8 mouse cellular contexts compared by ENCODE assay signal in genomic region chr5:37289236-37289635, GRCm38 (mm10). TPM values are rescaled to one million over a fixed set of nuclear protein-coding genes. Genes with fewer than 3 reads are reported as not detected.
DNase-seq lines count a peak whose midpoint lies in the region; ATAC-seq and TF ChIP-seq lines count a peak whose summit lies in the region.

No protein-coding gene starts in this region.

- no peaks in the 10 kb centered on the region for H3K9me3 ChIP-seq in forebrain, embryonic 14.5 days (replicated peaks; ENCODE audit: control insufficient read depth, low read length)
- H3K9me3 ChIP-seq in midbrain, postnatal 0 days (ENCODE audit: low read length), result no peaks in the 10 kb centered on the region

- H3K27me3 ChIP-seq in forebrain, embryonic 14.5 days (replicated peaks; ENCODE audit: control insufficient read depth, insufficient read depth, low read length), result no peaks in the 10 kb centered on the region
- H3K27me3 ChIP-seq in midbrain, postnatal 0 days (ENCODE audit: insufficient read depth, low read length), result no peaks in the 10 kb centered on the region

- H3K27ac ChIP-seq in forebrain, embryonic 14.5 days (ENCODE audit: low read depth, low read length), result no peak overlapping the region
- H3K27ac ChIP-seq in midbrain, postnatal 0 days (ENCODE audit: low read depth, low read length), result 0 out of 2 replicates have a peak overlapping the region, but pooled peaks have one; percentile 12

- H3K4me2 ChIP-seq in forebrain, embryonic 14.5 days (ENCODE audit: low read length), result no peak overlapping the region
- H3K4me2 ChIP-seq in midbrain, postnatal 0 days (ENCODE audit: low read depth, low read length, poor library complexity, severe bottlenecking), result no peak overlapping the region

- peak; percentile 92 for TF ChIP-seq CTCF in midbrain, postnatal 0 days (IDR thresholded peaks at IDR 0.05)

- peaks cover 83% of the 10 kb centered on the region for H3K36me3 ChIP-seq in forebrain, embryonic 14.5 days (ENCODE audit: control insufficient read depth, insufficient read depth, low read length)
- peaks cover 60% of the 10 kb centered on the region for H3K36me3 ChIP-seq in midbrain, postnatal 0 days (ENCODE audit: insufficient read depth, low read length)

- peak; percentile 42 for ATAC-seq in forebrain, embryonic 14.5 days
- peak; percentile 38; the same call in 1 of the 2 replicates for ATAC-seq in midbrain, postnatal 0 days (ENCODE audit: low FRiP score)

- peak; percentile 45 for DNase-seq in adrenal gland, postnatal 10 days
- DNase-seq in adrenal gland, adult 8-10 months, result no peak
- DNase-seq in 3T3-L1 (ENCODE audit: low read depth, low spot score), result peak; percentile 71
- DNase-seq in c-Kit-positive CD71-positive TER-119-negative erythroid progenitor cells, embryonic 14.5 days (ENCODE audit: low read depth), result peak; percentile 15
- peak; percentile 79 for DNase-seq in forebrain, embryonic 14.5 days (ENCODE audit: low spot score)
- peak; percentile 65 to 72 for DNase-seq in layer of hippocampus, postnatal 14 days (ENCODE audit: low spot score in 2 of 2)
- DNase-seq in midbrain, postnatal 0 days (ENCODE audit: low spot score), result peak; percentile 86
- no peak for DNase-seq in yolk sac, embryonic 10.5 days (ENCODE audit: low spot score)

- H3K4me1 ChIP-seq in forebrain, embryonic 14.5 days (ENCODE audit: control insufficient read depth, insufficient read depth, low read length), result no peaks in the 10 kb centered on the region
- H3K4me1 ChIP-seq in midbrain, postnatal 0 days (ENCODE audit: insufficient read depth, low read length), result no peaks in the 10 kb centered on the region

- 18% methylated on average over 3 of the region's 3 CpGs for WGBS in forebrain, embryonic 14.5 days
- WGBS in midbrain, postnatal 0 days, result 19% methylated on average over 3 of the region's 3 CpGs

- no peak overlapping the region for H3K9ac ChIP-seq in forebrain, embryonic 14.5 days (ENCODE audit: low read length)
- H3K9ac ChIP-seq in midbrain, postnatal 0 days (replicated peaks; ENCODE audit: low read length, poor library complexity, severe bottlenecking), result no peak overlapping the region

- no peak overlapping the region for H3K4me3 ChIP-seq in forebrain, embryonic 14.5 days (ENCODE audit: low read depth, low read length)
- H3K4me3 ChIP-seq in midbrain, postnatal 0 days (ENCODE audit: low read depth, low read length), result no peak overlapping the region

RNA-seq across cellular contexts. Expression of gene Evc, which starts 47.5 kb away (rescaled TPM):
- total RNA-seq in adrenal gland, postnatal 10 days (2021), result 10 to 100 TPM; 10.3 to 16.0 TPM
- total RNA-seq in adrenal gland, adult 8-10 months (2022), result 10 to 100 TPM; 14.8 to 23.7 (median 19.3) TPM
- polyA plus RNA-seq in forebrain, embryonic 14.5 days (2014; fragmentation: Nextera tagmentation; extraction: Ambion mirVana), result 4.3 and 5.1 TPM in 2 replicates
- 1 to 10 TPM; 8.1 to 9.9 TPM for total RNA-seq in layer of hippocampus, postnatal 14 days (2021)
- 8.2 and 8.3 TPM in 2 replicates for total RNA-seq in midbrain, postnatal 0 days (2014; rRNA removed)
- polyA plus RNA-seq in midbrain, postnatal 0 days (2015; fragmentation: Nextera tagmentation; extraction: Ambion mirVana), result 2.7 and 2.8 TPM in 2 replicates

RNA-seq across cellular contexts. Expression of gene Crmp1, which starts 47.5 kb away (rescaled TPM):
- total RNA-seq in adrenal gland, postnatal 10 days (2021), result 10 to 100 TPM; 11.1 to 19.5 TPM
- 10 to 100 TPM; 10.4 to 17.7 (median 13.3) TPM for total RNA-seq in adrenal gland, adult 8-10 months (2022)
- 654 and 880 TPM in 2 replicates for polyA plus RNA-seq in forebrain, embryonic 14.5 days (2014; fragmentation: Nextera tagmentation; extraction: Ambion mirVana)
- 100 to 1,000 TPM; 405 to 421 TPM for total RNA-seq in layer of hippocampus, postnatal 14 days (2021)
- 954 and 1,050 TPM in 2 replicates for total RNA-seq in midbrain, postnatal 0 days (2014; rRNA removed)
- 851 and 872 TPM in 2 replicates for polyA plus RNA-seq in midbrain, postnatal 0 days (2015; fragmentation: Nextera tagmentation; extraction: Ambion mirVana)

RNA-seq across cellular contexts. Expression of gene Evc2, which starts 49.1 kb away (rescaled TPM):
- 10 to 100 TPM; 10.9 to 15.3 TPM for total RNA-seq in adrenal gland, postnatal 10 days (2021)
- 10 to 100 TPM; 21.4 to 34.0 (median 27.6) TPM for total RNA-seq in adrenal gland, adult 8-10 months (2022)
- 4.0 and 4.5 TPM in 2 replicates for polyA plus RNA-seq in forebrain, embryonic 14.5 days (2014; fragmentation: Nextera tagmentation; extraction: Ambion mirVana)
- 10 to 100 TPM; 13.6 to 15.0 TPM for total RNA-seq in layer of hippocampus, postnatal 14 days (2021)
- 3.6 and 6.7 TPM in 2 replicates for total RNA-seq in midbrain, postnatal 0 days (2014; rRNA removed)
- 4.2 and 5.5 TPM in 2 replicates for polyA plus RNA-seq in midbrain, postnatal 0 days (2015; fragmentation: Nextera tagmentation; extraction: Ambion mirVana)

Comparison
In these comparisons a context has a peak if more than half of its experiments do, and no peak if none do; other contexts are left out.
1. DNase-seq: peak in adrenal gland, postnatal 10 days (single experiment), 3T3-L1 (single experiment), c-Kit-positive CD71-positive TER-119-negative erythroid progenitor cells, embryonic 14.5 days (single experiment), forebrain, embryonic 14.5 days (single experiment), layer of hippocampus, postnatal 14 days (2 of 2) and midbrain, postnatal 0 days (single experiment); none in adrenal gland, adult 8-10 months (single experiment) and yolk sac, embryonic 10.5 days (single experiment).
2. RNA of gene Crmp1, which starts 47.5 kb away (total RNA-seq): 954 to 1,050 TPM in midbrain, postnatal 0 days and 405 to 421 TPM in layer of hippocampus, postnatal 14 days; 11.1 to 19.5 TPM in adrenal gland, postnatal 10 days and 10.4 to 17.7 TPM in adrenal gland, adult 8-10 months; every median in the first group is over 10 times any median in the second.